Mouse (Mus musculus): ENCODE results near the gene Filip1l.

Gene Filip1l

GRCm38 (mm10) chr16:57582008-57582407 is 229.1 kb downstream of the Filip1l start:
- DNase-seq: no peak

DNA sequence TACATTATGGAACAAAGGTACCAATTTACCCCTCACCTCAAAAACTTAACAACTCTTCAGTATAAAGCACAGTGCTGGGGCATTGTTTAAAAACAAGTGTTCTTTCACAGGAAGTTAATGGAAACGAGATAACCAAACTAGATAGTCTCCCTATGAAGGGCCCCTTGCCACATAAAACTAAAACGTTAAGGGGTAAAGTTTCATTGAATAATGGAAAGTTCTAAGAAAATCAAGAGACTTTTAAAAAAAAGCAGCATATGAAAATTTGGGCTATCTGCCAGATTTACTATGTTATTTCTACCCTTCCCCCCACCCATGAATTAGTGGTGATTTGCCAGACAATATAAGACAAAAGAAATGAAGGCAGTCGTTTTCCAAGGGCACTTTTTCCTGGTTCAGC is 232.3 kb downstream of the Filip1l start:
- DNase-seq: no peak

GRCm38 (mm10) chr16:57593422-57594157 is 240.7 kb downstream of the Filip1l start:
- peak; percentile 50 for DNase-seq

GRCm38 (mm10) chr16:57597295-57597957 is 244.5 kb downstream of the Filip1l start:
- no peak for DNase-seq

- no peak for DNase-seq
These were observed 248.1 kb downstream of the Filip1l start for GRCm38 (mm10) chr16:57601031-57601430.

GRCm38 (mm10) chr16:57606444-57607227 is 253.7 kb downstream of the Filip1l start, which contains the start of gene Cmss1:
TSS of gene Cmss1 (minus strand) at chr16:57606864.
- DNase-seq: peak; percentile 89 to 90

GRCm38 (mm10) chr16:57611768-57612167 is 258.9 kb downstream of the Filip1l start:
- peak; percentile 70 to 74 for DNase-seq

Measured in B cell, adult 2 months (primary cell).